Mouse (Mus musculus): ENCODE data around the gene Emilin2.

Gene Emilin2

GRCm38 (mm10) chr17:71206136-71206893 is 105.5 kb downstream of the Emilin2 start:
- no peak for DNase-seq (ENCODE audit: low read depth, low spot score)

GRCm38 (mm10) chr17:71204809-71205091 is 107.0 kb downstream of the Emilin2 start:
- DNase-seq (ENCODE audit: low read depth, low spot score) = no peak

- DNase-seq (ENCODE audit: low read depth, low spot score) = no peak
These were observed 107.6 kb downstream of the Emilin2 start for GRCm38 (mm10) chr17:71203998-71204808.

All from skeletal muscle tissue, adult 2 months (tissue).